Comparison of ENCODE assay signal across 12 mouse cellular contexts in genomic region chr14:73179221-73179681, GRCm38 (mm10). TPM values are rescaled to one million over a fixed set of nuclear protein-coding genes. Genes with fewer than 3 reads are reported as not detected.
DNase-seq lines count a peak whose midpoint lies in the region; ATAC-seq lines count a peak whose summit lies in the region.
"Had no signal": no experiment of that assay in that cellular context is flagged by ENCODE, and none has a peak within 500 bp of the region (broad histone marks: within the 10 kb centered on the region; RNA-seq: fewer than 3 reads in every experiment).

No protein-coding gene starts in this region.

- DNase-seq in embryonic facial prominence, embryonic 10.5 days (ENCODE audit: low spot score), result no peak
- peak; percentile 45 for DNase-seq in kidney, postnatal 14 days
- peak; percentile 61 for DNase-seq in yolk sac, embryonic 10.5 days (ENCODE audit: low spot score)
- DNase-seq in thymus, postnatal 25 days, result no peak
- DNase-seq: adrenal gland, adult 2 months; cerebellum, adult 2 months had no signal

- no peak overlapping the region for H3K9ac ChIP-seq in embryonic facial prominence, embryonic 12.5 days
- H3K9ac ChIP-seq: limb, embryonic 12.5 days; midbrain, embryonic 15.5 days had no signal

- H3K9me3 ChIP-seq in embryonic facial prominence, embryonic 12.5 days, result no peaks in the 10 kb centered on the region
- H3K9me3 ChIP-seq in embryonic facial prominence, embryonic 10.5 days, result no peaks in the 10 kb centered on the region
- no peaks in the 10 kb centered on the region for H3K9me3 ChIP-seq in megakaryocyte, embryonic 14.5 days
- H3K9me3 ChIP-seq: limb, embryonic 12.5 days; midbrain, embryonic 15.5 days had no signal

- H3K27ac ChIP-seq in embryonic facial prominence, embryonic 12.5 days, result 0 out of 2 replicates have a peak overlapping the region, but pooled peaks have one; percentile 25
- no peak overlapping the region for H3K27ac ChIP-seq in embryonic facial prominence, embryonic 10.5 days (replicated peaks)
- H3K27ac ChIP-seq: limb, embryonic 12.5 days; midbrain, embryonic 15.5 days had no signal

- peaks cover 86% of the 10 kb centered on the region for H3K36me3 ChIP-seq in embryonic facial prominence, embryonic 12.5 days
- H3K36me3 ChIP-seq in embryonic facial prominence, embryonic 10.5 days (replicated peaks), result peaks cover 100% of the 10 kb centered on the region
- H3K36me3 ChIP-seq in megakaryocyte, embryonic 14.5 days (replicated peaks; ENCODE audit: low read length), result peaks cover 82% of the 10 kb centered on the region

- WGBS in embryonic facial prominence, embryonic 12.5 days, result 78% methylated on average over 4 of the region's 4 CpGs
- 86% methylated on average over 4 of the region's 4 CpGs for WGBS in embryonic facial prominence, embryonic 10.5 days

- H3K4me1 ChIP-seq in embryonic facial prominence, embryonic 12.5 days, result no peaks in the 10 kb centered on the region
- no peaks in the 10 kb centered on the region for H3K4me1 ChIP-seq in embryonic facial prominence, embryonic 10.5 days
- H3K4me1 ChIP-seq in megakaryocyte, embryonic 14.5 days, result peaks cover 93% of the 10 kb centered on the region
- H3K4me1 ChIP-seq: midbrain, embryonic 15.5 days had no signal

- ATAC-seq in embryonic facial prominence, embryonic 12.5 days (ENCODE audit: insufficient number of reproducible peaks, insufficient read depth, low FRiP score, low TSS enrichment), result no peak
- ATAC-seq in megakaryocyte, adult 5-6 weeks (ENCODE audit: poor library complexity, severe bottlenecking), result no peak
- ATAC-seq in erythroblast, adult 5-6 weeks (replicated peaks; ENCODE audit: low FRiP score, poor library complexity, severe bottlenecking), result no peak
- ATAC-seq: midbrain, embryonic 15.5 days had no signal

- H3K4me3 ChIP-seq in embryonic facial prominence, embryonic 12.5 days, result no peak overlapping the region
- H3K4me3 ChIP-seq in embryonic facial prominence, embryonic 10.5 days, result no peak overlapping the region
- peak overlapping the region; percentile 69 for H3K4me3 ChIP-seq in megakaryocyte, embryonic 14.5 days (replicated peaks)
- H3K4me3 ChIP-seq: limb, embryonic 12.5 days; midbrain, embryonic 15.5 days had no signal

- no peaks in the 10 kb centered on the region for H3K27me3 ChIP-seq in embryonic facial prominence, embryonic 12.5 days
- H3K27me3 ChIP-seq in embryonic facial prominence, embryonic 10.5 days (replicated peaks; ENCODE audit: low read depth, poor library complexity, severe bottlenecking), result no peaks in the 10 kb centered on the region
- no peaks in the 10 kb centered on the region for H3K27me3 ChIP-seq in megakaryocyte, embryonic 14.5 days (replicated peaks)
- H3K27me3 ChIP-seq: limb, embryonic 12.5 days; midbrain, embryonic 15.5 days had no signal

- H3K4me2 ChIP-seq in embryonic facial prominence, embryonic 12.5 days (replicated peaks), result no peak overlapping the region
- H3K4me2 ChIP-seq: limb, embryonic 12.5 days; midbrain, embryonic 15.5 days had no signal

RNA-seq across cellular contexts. Expression of gene Rcbtb2, which starts 56.4 kb away (rescaled TPM):
- polyA plus RNA-seq in embryonic facial prominence, embryonic 12.5 days (2016; fragmentation: Nextera tagmentation; extraction: Ambion mirVana), result 155 and 160 TPM in 2 replicates
- polyA plus RNA-seq in embryonic facial prominence, embryonic 10.5 days (2016; fragmentation: Nextera tagmentation; extraction: Ambion mirVana), result 171 and 180 TPM in 2 replicates
- 12.2 and 27.1 TPM in 2 replicates for polyA plus RNA-seq in megakaryocyte, embryonic 14.5 days (2012; ENCODE audit: insufficient read depth, low replicate concordance)
- total RNA-seq in megakaryocyte, adult 5-6 weeks (2015), result 68.3 and 69.2 TPM in 2 replicates
- 35.9 and 37.7 TPM in 2 replicates for total RNA-seq in megakaryocyte, adult 5-6 weeks (2017)
- total RNA-seq in erythroblast, adult 5-6 weeks (2015; ENCODE audit: low replicate concordance), result 8.8 and 10.4 TPM in 2 replicates
- 10.7 and 12.4 TPM in 2 replicates for total RNA-seq in erythroblast, adult 5-6 weeks (2017; ENCODE audit: low replicate concordance)

RNA-seq across cellular contexts. Expression of gene Lpar6, which starts 58.4 kb away (rescaled TPM):
- polyA plus RNA-seq in embryonic facial prominence, embryonic 12.5 days (2016; fragmentation: Nextera tagmentation; extraction: Ambion mirVana), result 15.8 and 16.2 TPM in 2 replicates
- 18.0 and 18.1 TPM in 2 replicates for polyA plus RNA-seq in embryonic facial prominence, embryonic 10.5 days (2016; fragmentation: Nextera tagmentation; extraction: Ambion mirVana)
- polyA plus RNA-seq in megakaryocyte, embryonic 14.5 days (2012; ENCODE audit: insufficient read depth, low replicate concordance), result 0.41 TPM in 1 of 2 replicates, not detected in the other
- 31.5 and 34.3 TPM in 2 replicates for total RNA-seq in megakaryocyte, adult 5-6 weeks (2015)
- total RNA-seq in megakaryocyte, adult 5-6 weeks (2017), result 28.0 and 29.7 TPM in 2 replicates
- total RNA-seq in erythroblast, adult 5-6 weeks (2015; ENCODE audit: low replicate concordance), result 3.8 and 8.8 TPM in 2 replicates
- total RNA-seq in erythroblast, adult 5-6 weeks (2017; ENCODE audit: low replicate concordance), result 1.8 and 4.2 TPM in 2 replicates

Comparison
In these comparisons a context has a peak if more than half of its experiments do, and no peak if none do; other contexts are left out.
1. DNase-seq: peak in kidney, postnatal 14 days (single experiment) and yolk sac, embryonic 10.5 days (single experiment); none in embryonic facial prominence, embryonic 10.5 days (single experiment) and thymus, postnatal 25 days (single experiment).
2. RNA of gene Lpar6, which starts 58.4 kb away (polyA plus RNA-seq): 18.0 to 18.1 TPM in embryonic facial prominence, embryonic 10.5 days and 15.8 to 16.2 TPM in embryonic facial prominence, embryonic 12.5 days; 0.41 TPM in megakaryocyte, embryonic 14.5 days; every median in the first group is over 10 times any median in the second.